Mouse (Mus musculus) gastrocnemius, postnatal 25 days (tissue): ENCODE data around the gene Borcs6. TPM values are rescaled to one million over a fixed set of nuclear protein-coding genes. Genes with fewer than 3 reads are reported as not detected.
"Not testable (repeated sequence)": the region's sequence is repeated elsewhere in the genome, so short reads cannot be mapped to it uniquely, and the experiment has no call there.

Source experiments
- DNase-seq: peaks from one replicate; pipeline ENCODE4 v3.0.0; 2022
- long read RNA-seq, 2 experiments: library from polyadenylated mRNA; stranded (forward); transcript quantifications; one replicate each; pipeline ENCODE4 v2.0.0; 2021
- total RNA-seq, 2 experiments: library from RNA; stranded (reverse); gene quantifications; 1 replicate in 1 of 2; 2 replicates in 1 of 2; pipeline ENCODE4 v1.2.3; 2021

Borcs6 gene
- 10 to 100 TPM; 15.5 to 15.9 TPM for total RNA-seq
- long read RNA-seq, experiment 1, transcript Borcs6-201 (1 exons, 1,862 nt) = major isoform, 47 of 47 reads
- long read RNA-seq, experiment 1, partial matches to known transcripts = 0 of 47 reads
- long read RNA-seq, experiment 1, other reads (novel, unspliced or antisense) = 0 of 47 reads
- long read RNA-seq, experiment 2, transcript Borcs6-201 (1 exons, 1,862 nt) = major isoform, 31 of 31 reads
- long read RNA-seq, experiment 2, partial matches to known transcripts = 0 of 31 reads
- long read RNA-seq, experiment 2, other reads (novel, unspliced or antisense) = 0 of 31 reads

- peak; percentile 98 for DNase-seq
Measured at GRCm38 (mm10) chr11:69059357-69059974, at the start of gene Borcs6. Gene Borcs6, plus strand, starts transcription at chr11:69059717.

GRCm38 (mm10) chr11:69010400-69011323, 48.9 kb upstream of the Borcs6 start:
- DNase-seq = no peak

- DNase-seq = not testable (repeated sequence)
Measured at GRCm38 (mm10) chr11:69011445-69011844, 48.1 kb upstream of the Borcs6 start.

- peak; percentile 88 for DNase-seq
Measured at GRCm38 (mm10) chr11:69012071-69012601, 47.4 kb upstream of the Borcs6 start.

- peak; percentile 83 for DNase-seq
Measured at GRCm38 (mm10) chr11:69015644-69016441, 43.7 kb upstream of the Borcs6 start, which contains the start of gene Ctc1. Gene Ctc1, plus strand, starts transcription at chr11:69015911.

- DNase-seq = no peak
Measured at GRCm38 (mm10) chr11:69016755-69017154, 42.8 kb upstream of the Borcs6 start.

- DNase-seq = no peak
Measured at GRCm38 (mm10) chr11:69020691-69021090, 38.8 kb upstream of the Borcs6 start.

GRCm38 (mm10) chr11:69026562-69026961, 33.0 kb upstream of the Borcs6 start:
- no peak for DNase-seq

- DNase-seq = no peak
Measured at GRCm38 (mm10) chr11:69028805-69029204, 30.7 kb upstream of the Borcs6 start.

- no peak for DNase-seq
Measured at GRCm38 (mm10) chr11:69033552-69033951, 26.0 kb upstream of the Borcs6 start.

GRCm38 (mm10) chr11:69034585-69034984, 24.9 kb upstream of the Borcs6 start:
- no peak for DNase-seq

GRCm38 (mm10) chr11:69035411-69035810, 24.1 kb upstream of the Borcs6 start:
- no peak for DNase-seq

- peak; percentile 84 for DNase-seq
Measured at GRCm38 (mm10) chr11:69035849-69036248, 23.7 kb upstream of the Borcs6 start.

- peak; percentile 73 for DNase-seq
Measured at GRCm38 (mm10) chr11:69036486-69037230, 22.9 kb upstream of the Borcs6 start.

- peak; percentile 61 for DNase-seq
Measured at GRCm38 (mm10) chr11:69037231-69038061, 22.1 kb upstream of the Borcs6 start.

GRCm38 (mm10) chr11:69038173-69038572, 21.3 kb upstream of the Borcs6 start:
- DNase-seq = no peak

GRCm38 (mm10) chr11:69045531-69046394, 13.8 kb upstream of the Borcs6 start, which contains the start of gene Aurkb:
Gene Aurkb, plus strand, starts transcription at chr11:69045647.
- DNase-seq = peak; percentile 75

GRCm38 (mm10) chr11:69046395-69046774, 13.1 kb upstream of the Borcs6 start:
- DNase-seq = no peak

- DNase-seq = no peak
Measured at GRCm38 (mm10) chr11:69047592-69047991, 11.9 kb upstream of the Borcs6 start.
